Comparison of ENCODE assay signal across 9 mouse cellular contexts in genomic region chr19:3922661-3923371, GRCm38 (mm10). TPM values are rescaled to one million over a fixed set of nuclear protein-coding genes. Genes with fewer than 3 reads are reported as not detected.
DNase-seq lines count a peak whose midpoint lies in the region; ATAC-seq lines count a peak whose summit lies in the region.
"Had no signal": no experiment of that assay in that cellular context is flagged by ENCODE, and none has a peak within 500 bp of the region (broad histone marks: within the 10 kb centered on the region; RNA-seq: fewer than 3 reads in every experiment).

No protein-coding gene starts in this region.

- no peaks in the 10 kb centered on the region for H3K27me3 ChIP-seq in forebrain, embryonic 10.5 days (ENCODE audit: poor library complexity, severe bottlenecking)
- H3K27me3 ChIP-seq in forebrain, embryonic 13.5 days: no peaks in the 10 kb centered on the region
- H3K27me3 ChIP-seq in liver, embryonic 13.5 days: no peaks in the 10 kb centered on the region

- H3K36me3 ChIP-seq in forebrain, embryonic 10.5 days (replicated peaks): no peaks in the 10 kb centered on the region
- no peaks in the 10 kb centered on the region for H3K36me3 ChIP-seq in forebrain, embryonic 13.5 days (ENCODE audit: poor library complexity, severe bottlenecking)
- H3K36me3 ChIP-seq in liver, embryonic 13.5 days: no peaks in the 10 kb centered on the region

- no peak overlapping the region for H3K4me2 ChIP-seq in forebrain, embryonic 13.5 days
- no peak overlapping the region for H3K4me2 ChIP-seq in liver, embryonic 13.5 days

- no peaks in the 10 kb centered on the region for H3K9me3 ChIP-seq in forebrain, embryonic 10.5 days
- no peaks in the 10 kb centered on the region for H3K9me3 ChIP-seq in forebrain, embryonic 13.5 days (replicated peaks)
- H3K9me3 ChIP-seq in liver, embryonic 13.5 days (replicated peaks): no peaks in the 10 kb centered on the region

- 58% methylated on average over 10 of the region's 10 CpGs for WGBS in forebrain, embryonic 10.5 days
- WGBS in forebrain, embryonic 13.5 days: 52% methylated on average over 10 of the region's 10 CpGs
- 37% methylated on average over 10 of the region's 10 CpGs for WGBS in liver, embryonic 13.5 days (ENCODE audit: insufficient replicate concordance)

- no peak overlapping the region for H3K9ac ChIP-seq in forebrain, embryonic 13.5 days
- no peak overlapping the region for H3K9ac ChIP-seq in liver, embryonic 13.5 days

- peaks cover 26% of the 10 kb centered on the region for H3K4me1 ChIP-seq in forebrain, embryonic 10.5 days
- H3K4me1 ChIP-seq in forebrain, embryonic 13.5 days: no peaks in the 10 kb centered on the region
- H3K4me1 ChIP-seq in liver, embryonic 13.5 days (replicated peaks): peaks cover 23% of the 10 kb centered on the region

- peak overlapping the region; percentile 16; the same call in 1 of the 2 replicates for H3K27ac ChIP-seq in forebrain, embryonic 10.5 days
- no peak overlapping the region for H3K27ac ChIP-seq in forebrain, embryonic 13.5 days
- H3K27ac ChIP-seq in liver, embryonic 13.5 days: peak overlapping the region; percentile 29; the same call in 1 of the 2 replicates
- H3K27ac ChIP-seq: hindbrain, postnatal 0 days had no signal

- DNase-seq in forebrain, embryonic 10.5 days (ENCODE audit: extremely low spot score, low spot score): no peak
- no peak for DNase-seq in liver, embryonic 13.5 days
- no peak for DNase-seq in liver
- no peak for DNase-seq in thymus, postnatal 36 days
- DNase-seq in retina, postnatal 1 day: no peak

- no peak for ATAC-seq in forebrain, embryonic 13.5 days
- no peak for ATAC-seq in liver, embryonic 13.5 days (ENCODE audit: low read depth)
- peak; percentile 42 for ATAC-seq in common myeloid progenitor, adult 5-6 weeks (replicated peaks; ENCODE audit: low read depth, poor library complexity, severe bottlenecking)
- ATAC-seq in megakaryocyte progenitor cell, adult 5-6 weeks (replicated peaks; ENCODE audit: poor library complexity): peak; percentile 41
- ATAC-seq: hindbrain, postnatal 0 days had no signal

- H3K4me3 ChIP-seq in forebrain, embryonic 10.5 days: no peak overlapping the region
- H3K4me3 ChIP-seq in forebrain, embryonic 13.5 days: no peak overlapping the region
- no peak overlapping the region for H3K4me3 ChIP-seq in liver, embryonic 13.5 days (replicated peaks)

RNA-seq across cellular contexts. Expression of gene Aldh3b1, which starts 6.8 kb away (rescaled TPM):
- 0.36 and 0.58 TPM in 2 replicates for polyA plus RNA-seq in forebrain, embryonic 10.5 days (2016; fragmentation: Nextera tagmentation; extraction: Ambion mirVana)
- 1.1 TPM in 2 replicates for polyA plus RNA-seq in forebrain, embryonic 13.5 days (2015; fragmentation: Nextera tagmentation; extraction: Ambion mirVana)
- 3.3 and 3.7 TPM in 2 replicates for polyA plus RNA-seq in liver, embryonic 13.5 days (2015; fragmentation: Nextera tagmentation; extraction: Ambion mirVana)
- 1.6 and 3.2 TPM in 2 replicates for total RNA-seq in common myeloid progenitor, adult 5-6 weeks (2017)
- total RNA-seq in megakaryocyte progenitor cell, adult 5-6 weeks (2015): 5.0 and 6.9 TPM in 2 replicates
- 10.5 and 12.6 TPM in 2 replicates for total RNA-seq in megakaryocyte progenitor cell, adult 5-6 weeks (2017)

RNA-seq across cellular contexts. Expression of gene Ndufs8, which starts 10.2 kb away (rescaled TPM):
- polyA plus RNA-seq in forebrain, embryonic 10.5 days (2016; fragmentation: Nextera tagmentation; extraction: Ambion mirVana): 226 and 228 TPM in 2 replicates
- 197 and 208 TPM in 2 replicates for polyA plus RNA-seq in forebrain, embryonic 13.5 days (2015; fragmentation: Nextera tagmentation; extraction: Ambion mirVana)
- polyA plus RNA-seq in liver, embryonic 13.5 days (2015; fragmentation: Nextera tagmentation; extraction: Ambion mirVana): 189 and 217 TPM in 2 replicates
- 79.4 and 83.5 TPM in 2 replicates for total RNA-seq in common myeloid progenitor, adult 5-6 weeks (2017)
- 239 and 257 TPM in 2 replicates for total RNA-seq in megakaryocyte progenitor cell, adult 5-6 weeks (2015)
- total RNA-seq in megakaryocyte progenitor cell, adult 5-6 weeks (2017): 65.6 and 86.1 TPM in 2 replicates

RNA-seq across cellular contexts. Expression of gene Unc93b1, which starts 12.2 kb away (rescaled TPM):
- polyA plus RNA-seq in forebrain, embryonic 10.5 days (2016; fragmentation: Nextera tagmentation; extraction: Ambion mirVana): 4.6 and 4.9 TPM in 2 replicates
- 3.8 and 5.3 TPM in 2 replicates for polyA plus RNA-seq in forebrain, embryonic 13.5 days (2015; fragmentation: Nextera tagmentation; extraction: Ambion mirVana)
- polyA plus RNA-seq in liver, embryonic 13.5 days (2015; fragmentation: Nextera tagmentation; extraction: Ambion mirVana): 17.6 and 18.3 TPM in 2 replicates
- 83.0 and 99.7 TPM in 2 replicates for total RNA-seq in common myeloid progenitor, adult 5-6 weeks (2017)
- 95.9 and 111 TPM in 2 replicates for total RNA-seq in megakaryocyte progenitor cell, adult 5-6 weeks (2015)
- 175 and 202 TPM in 2 replicates for total RNA-seq in megakaryocyte progenitor cell, adult 5-6 weeks (2017)

RNA-seq across cellular contexts. Expression of gene Tcirg1, which starts 15.9 kb away (rescaled TPM):
- polyA plus RNA-seq in forebrain, embryonic 10.5 days (2016; fragmentation: Nextera tagmentation; extraction: Ambion mirVana): 17.2 and 17.9 TPM in 2 replicates
- polyA plus RNA-seq in forebrain, embryonic 13.5 days (2015; fragmentation: Nextera tagmentation; extraction: Ambion mirVana): 10.4 and 11.3 TPM in 2 replicates
- polyA plus RNA-seq in liver, embryonic 13.5 days (2015; fragmentation: Nextera tagmentation; extraction: Ambion mirVana): 18.0 and 18.8 TPM in 2 replicates
- total RNA-seq in common myeloid progenitor, adult 5-6 weeks (2017): 37.0 and 49.2 TPM in 2 replicates
- 122 and 178 TPM in 2 replicates for total RNA-seq in megakaryocyte progenitor cell, adult 5-6 weeks (2015)
- total RNA-seq in megakaryocyte progenitor cell, adult 5-6 weeks (2017): 208 and 211 TPM in 2 replicates

RNA-seq across cellular contexts. Expression of gene Aldh3b3, which starts 35.6 kb away (rescaled TPM):
- not detected in 2 replicates for polyA plus RNA-seq in forebrain, embryonic 10.5 days (2016; fragmentation: Nextera tagmentation; extraction: Ambion mirVana)
- polyA plus RNA-seq in forebrain, embryonic 13.5 days (2015; fragmentation: Nextera tagmentation; extraction: Ambion mirVana): not detected in 2 replicates
- polyA plus RNA-seq in liver, embryonic 13.5 days (2015; fragmentation: Nextera tagmentation; extraction: Ambion mirVana): not detected in 2 replicates
- total RNA-seq in common myeloid progenitor, adult 5-6 weeks (2017): 0.41 TPM in 1 of 2 replicates, not detected in the other
- total RNA-seq in megakaryocyte progenitor cell, adult 5-6 weeks (2015): 0.32 and 0.71 TPM in 2 replicates
- total RNA-seq in megakaryocyte progenitor cell, adult 5-6 weeks (2017): 0.04 and 0.27 TPM in 2 replicates
- total RNA-seq: hindbrain, postnatal 0 days had no signal
- polyA plus RNA-seq: hindbrain, postnatal 0 days had no signal

Comparison
In these comparisons a context has a peak if more than half of its experiments do, and no peak if none do; other contexts are left out.
1. ATAC-seq: peak in common myeloid progenitor, adult 5-6 weeks (single experiment) and megakaryocyte progenitor cell, adult 5-6 weeks (single experiment); none in forebrain, embryonic 13.5 days (single experiment) and liver, embryonic 13.5 days (single experiment).